Mouse (Mus musculus) midbrain, embryonic 10.5 days (tissue): ENCODE measurements at regions not wholly inside any gene's neighbourhood (a gene's known extent, or its start where the extent isn't known, plus 50 kb on each side); places are given as distances from the start of the nearest gene placed in this dataset.

Experiments used
- DNase-seq: peaks from one replicate; pipeline ENCODE4 v3.0.0-alpha.2; 2017; ENCODE audit warnings: low spot score
- H3K27ac ChIP-seq: fragments of 300-500 bp; sonication (generic); replicated peaks from 2 replicates; pipeline ENCODE4 v1.5.1; 2016; ENCODE audit warnings: mild to moderate bottlenecking
- H3K27me3 ChIP-seq: fragments of 300-500 bp; sonication (generic); 2 replicates; pipeline ENCODE4 v1.6.1; 2016; ENCODE audit warnings: low read depth, mild to moderate bottlenecking; ENCODE audit not compliant: poor library complexity, severe bottlenecking
- H3K36me3 ChIP-seq: fragments of 300-500 bp; sonication (generic); 2 replicates; pipeline ENCODE4 v1.6.1; 2016; ENCODE audit warnings: mild to moderate bottlenecking, moderate library complexity
- H3K4me1 ChIP-seq: fragments of 300-500 bp; sonication (generic); 2 replicates; pipeline ENCODE4 v1.6.1; 2016
- H3K4me3 ChIP-seq: fragments of 300-500 bp; sonication (generic); 2 replicates; pipeline ENCODE4 v1.5.1; 2016; ENCODE audit warnings: mild to moderate bottlenecking, moderate library complexity
- H3K9me3 ChIP-seq: fragments of 300-500 bp; sonication (generic); replicated peaks from 2 replicates; pipeline ENCODE4 v1.6.1; 2016; ENCODE audit warnings: mild to moderate bottlenecking
- WGBS: fragments of 180-500 bp; shearing (Covaris S2); methylation state at CpG from one replicate; pipeline ENCODE4 v1.1.7; 2016; 5-methylcytosine and 5-hydroxymethylcytosine counted together

DNA sequence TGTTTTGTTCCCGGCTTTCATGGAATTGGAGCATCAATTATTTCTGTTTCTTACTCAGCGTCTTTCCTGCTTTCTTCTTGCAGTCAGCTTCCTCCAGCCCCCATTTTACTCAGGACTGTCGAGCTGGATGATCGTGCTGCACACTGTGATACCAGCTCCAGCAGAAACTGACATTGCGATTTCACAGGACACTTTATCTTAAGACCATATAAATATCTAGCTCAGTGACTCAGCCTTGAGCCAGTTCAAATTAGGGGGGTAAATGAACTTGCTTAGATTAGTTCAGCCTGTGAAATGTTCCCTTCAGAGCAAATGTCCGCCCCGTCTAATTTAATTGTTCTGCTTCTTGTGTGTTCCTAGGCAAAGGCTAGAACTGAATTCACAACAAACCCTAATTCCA, 190.3 kb upstream of the Tars start:
- Histone ChIP-seq H3K27me3 (no peaks in the 10 kb centered on the region), H3K27ac (no peak overlapping the region), H3K9me3 (no peaks in the 10 kb centered on the region), H3K36me3 (no peaks in the 10 kb centered on the region), H3K4me3 (no peak overlapping the region), H3K4me1 (no peaks in the 10 kb centered on the region)
- DNase-seq: no peak
- WGBS: 83% methylated on average over 7 of the region's 7 CpGs

DNA sequence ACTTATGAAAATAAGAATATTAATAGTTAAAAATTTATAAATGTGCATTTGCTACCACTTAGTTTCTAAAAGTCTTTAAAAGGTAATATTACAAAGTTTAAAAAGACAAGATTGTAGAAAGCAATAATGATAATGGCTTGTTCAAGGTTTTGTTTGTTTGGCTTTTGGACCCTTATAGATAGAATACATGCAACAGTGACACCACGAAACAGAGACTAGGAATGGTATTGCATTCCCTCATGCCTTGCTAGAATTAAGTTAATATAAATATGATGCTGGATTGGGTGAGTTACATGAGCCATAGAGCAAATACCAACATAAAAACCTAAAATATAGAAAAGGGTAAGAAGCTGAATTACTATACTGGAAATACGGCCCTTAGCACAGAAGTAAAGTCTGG, 186.9 kb upstream of the Tars start:
- Histone ChIP-seq H3K27ac (no peak overlapping the region), H3K27me3 (no peaks in the 10 kb centered on the region), H3K9me3 (no peaks in the 10 kb centered on the region), H3K4me3 (no peak overlapping the region), H3K36me3 (no peaks in the 10 kb centered on the region), H3K4me1 (no peaks in the 10 kb centered on the region)
- 89% methylated on average over 2 of the region's 2 CpGs for WGBS
- no peak for DNase-seq

DNA sequence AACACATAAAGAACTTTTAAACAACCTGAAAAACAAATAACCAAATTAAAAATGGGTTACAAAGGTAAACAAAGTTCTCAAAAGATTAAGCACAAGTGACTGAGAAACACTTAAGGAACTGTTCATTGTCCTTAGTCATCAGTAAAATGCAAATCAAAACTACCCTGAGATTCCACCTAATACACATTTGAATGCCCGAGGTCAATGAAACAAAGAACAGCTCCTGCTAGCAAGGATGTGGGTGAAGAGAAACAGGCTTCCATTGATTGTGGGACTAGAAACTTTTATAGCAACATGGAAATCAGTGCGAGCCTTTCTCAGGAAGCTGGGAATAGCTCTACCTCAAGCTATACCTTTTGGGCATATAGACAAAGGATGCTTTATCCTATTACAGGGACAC, 184.7 kb upstream of the Tars start:
- no peak overlapping the region for H3K4me3 ChIP-seq
- no peaks in the 10 kb centered on the region for H3K36me3 ChIP-seq
- no peaks in the 10 kb centered on the region for H3K9me3 ChIP-seq
- no peak overlapping the region for H3K27ac ChIP-seq
- no peaks in the 10 kb centered on the region for H3K4me1 ChIP-seq
- WGBS: 55% methylated on average over 2 of the region's 2 CpGs
- no peaks in the 10 kb centered on the region for H3K27me3 ChIP-seq
- DNase-seq: no peak

DNA sequence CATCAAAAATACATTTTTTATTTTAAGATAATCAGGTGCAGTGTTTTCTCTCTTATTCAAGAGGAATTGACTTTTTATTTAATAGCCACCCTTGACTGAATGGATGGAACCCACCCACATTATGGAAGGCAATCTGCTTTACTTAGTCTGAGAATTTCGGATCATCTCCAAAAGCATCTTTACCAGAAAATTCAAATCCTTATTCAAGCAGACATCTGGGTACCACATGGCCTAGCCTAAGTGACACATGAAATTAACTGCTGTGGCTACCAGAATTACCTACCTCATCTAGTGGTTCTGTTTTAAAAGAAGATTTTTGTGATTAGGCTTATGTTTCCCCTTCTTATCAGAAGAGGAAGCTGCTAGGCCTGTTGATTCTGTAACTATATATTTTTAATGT, 178.9 kb upstream of the Tars start:
- DNase-seq: no peak
- H3K4me1 ChIP-seq: no peaks in the 10 kb centered on the region
- H3K27ac ChIP-seq: no peak overlapping the region
- 87% methylated on average over 1 of the region's 1 CpGs for WGBS
- H3K27me3 ChIP-seq: no peaks in the 10 kb centered on the region
- no peaks in the 10 kb centered on the region for H3K9me3 ChIP-seq
- no peaks in the 10 kb centered on the region for H3K36me3 ChIP-seq
- H3K4me3 ChIP-seq: no peak overlapping the region

DNA sequence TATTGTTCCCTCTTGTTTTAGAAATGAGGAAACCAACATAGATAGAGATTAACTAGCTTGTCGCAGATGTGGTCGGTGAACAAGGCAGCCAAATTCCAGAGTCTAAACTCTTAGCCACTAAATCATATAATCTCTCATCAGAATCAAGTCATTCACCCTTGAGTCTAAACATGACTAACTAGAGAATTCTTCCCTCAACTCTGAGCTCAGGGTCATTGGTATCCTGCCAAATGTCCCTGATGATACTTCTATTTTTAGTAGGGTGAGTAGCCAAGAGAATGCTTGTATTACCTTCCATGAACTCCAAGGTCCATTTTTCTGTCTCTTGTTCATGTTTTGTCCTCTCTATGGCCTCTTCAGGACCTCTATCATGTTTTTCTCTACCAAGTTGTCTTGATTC, 174.9 kb upstream of the Tars start:
- Histone ChIP-seq H3K36me3 (no peaks in the 10 kb centered on the region), H3K27ac (no peak overlapping the region), H3K4me1 (no peaks in the 10 kb centered on the region), H3K9me3 (no peaks in the 10 kb centered on the region), H3K4me3 (no peak overlapping the region), H3K27me3 (no peaks in the 10 kb centered on the region)
- WGBS: 90% methylated on average over 2 of the region's 2 CpGs
- DNase-seq: no peak

DNA sequence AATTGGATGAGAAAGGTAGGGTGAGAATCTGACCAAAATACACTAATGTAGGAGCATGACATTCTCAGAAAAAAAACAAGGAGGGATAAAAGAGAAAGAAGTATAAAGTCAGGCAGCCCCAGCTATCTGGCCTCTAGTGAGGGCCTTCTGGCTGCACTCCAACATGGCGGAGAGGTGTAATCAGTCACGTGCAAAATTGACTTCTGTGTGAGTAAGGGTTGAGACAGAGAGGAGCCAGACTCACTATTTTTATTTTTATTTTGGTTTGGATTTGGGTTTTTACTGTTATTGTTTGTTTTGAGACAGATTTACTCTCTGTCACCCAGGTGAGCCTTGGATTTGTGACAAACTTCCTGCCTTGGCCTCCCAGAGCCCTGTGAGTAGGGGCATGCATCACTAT, 174.0 kb upstream of the Tars start:
- no peak for DNase-seq
- 86% methylated on average over 2 of the region's 2 CpGs for WGBS
- Histone ChIP-seq H3K4me1 (no peaks in the 10 kb centered on the region), H3K36me3 (no peaks in the 10 kb centered on the region), H3K4me3 (no peak overlapping the region), H3K27ac (no peak overlapping the region), H3K9me3 (no peaks in the 10 kb centered on the region), H3K27me3 (no peaks in the 10 kb centered on the region)

DNA sequence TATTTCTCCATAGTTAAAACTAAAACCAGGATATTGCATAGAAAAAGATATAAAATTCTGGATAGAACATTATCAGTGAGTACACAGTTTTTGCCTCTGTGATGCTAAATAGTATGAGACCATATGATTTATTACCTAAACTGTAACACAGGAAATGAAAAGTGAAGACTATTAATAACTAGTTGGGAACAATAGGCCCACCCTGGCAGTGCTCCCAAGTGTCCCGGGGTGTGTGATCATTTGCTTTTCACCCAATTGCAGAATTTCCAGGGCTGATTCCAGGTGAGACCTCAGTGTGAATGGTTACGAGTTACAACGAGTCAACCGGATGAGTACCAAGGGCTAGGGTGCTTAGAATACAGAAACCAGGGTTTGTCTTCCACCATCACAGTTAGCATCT, 172.6 kb upstream of the Tars start:
- 88% methylated on average over 4 of the region's 4 CpGs for WGBS
- H3K4me3 ChIP-seq: no peak overlapping the region
- H3K36me3 ChIP-seq: no peaks in the 10 kb centered on the region
- no peaks in the 10 kb centered on the region for H3K4me1 ChIP-seq
- no peak for DNase-seq
- no peak overlapping the region for H3K27ac ChIP-seq
- no peaks in the 10 kb centered on the region for H3K27me3 ChIP-seq
- H3K9me3 ChIP-seq: no peaks in the 10 kb centered on the region

DNA sequence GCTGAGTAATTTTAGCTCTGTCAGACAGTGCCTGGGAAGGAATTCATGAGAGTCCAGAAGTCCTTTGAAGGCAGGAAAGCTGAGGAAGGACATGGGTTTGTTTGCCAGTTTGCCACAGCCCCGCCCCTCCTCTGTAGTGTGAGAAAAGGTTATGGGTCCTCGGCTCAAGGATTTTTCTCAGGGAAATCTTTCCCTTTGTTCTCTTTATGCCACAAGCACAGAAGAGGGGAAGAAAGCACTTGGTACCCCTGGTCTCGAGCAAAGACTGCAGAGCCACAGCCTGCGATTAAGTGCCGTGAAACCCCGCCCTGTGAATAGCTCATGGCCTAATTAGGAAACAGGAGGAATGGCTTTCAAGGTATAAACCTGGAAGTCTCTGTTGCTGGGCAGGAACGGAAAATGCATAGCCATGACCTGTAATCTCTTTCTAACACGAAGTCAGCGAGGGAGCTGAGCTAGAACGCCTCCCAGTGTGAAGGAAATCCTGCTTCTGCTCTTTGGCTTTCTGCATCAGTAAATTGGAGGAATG, 166.1 kb upstream of the Tars start:
- DNase-seq: peak; percentile 24
- peaks cover 11% of the 10 kb centered on the region for H3K4me1 ChIP-seq
- no peak overlapping the region; the same call in 1 of the 2 replicates for H3K4me3 ChIP-seq
- H3K27ac ChIP-seq: peak overlapping the region; percentile 70
- H3K27me3 ChIP-seq: no peaks in the 10 kb centered on the region
- H3K9me3 ChIP-seq: no peaks in the 10 kb centered on the region
- 21% methylated on average over 10 of the region's 10 CpGs for WGBS
- no peaks in the 10 kb centered on the region for H3K36me3 ChIP-seq

DNA sequence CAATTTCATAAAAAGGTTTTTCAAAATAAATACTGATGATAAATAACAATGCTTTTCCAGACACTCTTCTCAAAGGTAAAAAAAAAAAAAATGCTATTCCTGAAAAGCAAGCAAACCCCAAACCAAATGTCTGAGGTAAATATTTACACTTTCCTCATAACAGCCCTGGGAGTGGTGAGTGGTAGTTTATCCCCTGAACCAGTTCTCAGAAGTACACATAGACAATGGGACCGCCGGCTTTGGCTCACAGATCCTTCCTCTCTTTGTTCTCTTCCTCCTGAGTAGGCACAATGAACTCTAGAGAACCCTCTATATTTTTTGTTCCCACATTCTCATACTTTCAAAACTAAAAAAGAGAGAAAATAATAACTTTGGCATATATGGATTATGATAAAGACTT, 153.1 kb upstream of the Tars start:
- Histone ChIP-seq H3K27me3 (no peaks in the 10 kb centered on the region), H3K27ac (no peak overlapping the region), H3K9me3 (no peaks in the 10 kb centered on the region), H3K4me1 (no peaks in the 10 kb centered on the region), H3K4me3 (no peak overlapping the region), H3K36me3 (no peaks in the 10 kb centered on the region)
- DNase-seq: no peak
- 74% methylated on average over 2 of the region's 2 CpGs for WGBS

DNA sequence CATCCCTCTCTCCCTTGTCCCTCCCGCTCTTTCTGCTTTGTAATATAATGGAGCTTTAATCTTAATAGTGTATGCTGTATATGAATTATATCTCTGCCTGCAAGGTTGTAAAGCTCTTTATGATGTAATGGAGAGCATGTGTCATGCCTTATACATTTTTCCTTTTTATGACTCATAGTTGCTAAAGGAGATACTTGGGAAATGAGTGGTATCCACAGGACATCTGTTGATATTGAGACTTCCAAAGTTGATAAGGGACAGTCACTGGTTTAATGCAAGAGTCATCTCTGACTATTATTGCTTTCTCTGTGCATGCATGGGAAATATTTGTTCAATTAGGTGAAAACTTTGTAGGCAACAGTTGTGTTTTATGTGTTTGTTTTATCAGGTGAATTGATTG, 152.6 kb upstream of the Tars start:
- Histone ChIP-seq H3K4me1 (no peaks in the 10 kb centered on the region), H3K4me3 (no peak overlapping the region), H3K27ac (no peak overlapping the region), H3K9me3 (no peaks in the 10 kb centered on the region), H3K36me3 (no peaks in the 10 kb centered on the region), H3K27me3 (no peaks in the 10 kb centered on the region)
- WGBS: 84% methylated on average over 1 of the region's 1 CpGs
- no peak for DNase-seq

DNA sequence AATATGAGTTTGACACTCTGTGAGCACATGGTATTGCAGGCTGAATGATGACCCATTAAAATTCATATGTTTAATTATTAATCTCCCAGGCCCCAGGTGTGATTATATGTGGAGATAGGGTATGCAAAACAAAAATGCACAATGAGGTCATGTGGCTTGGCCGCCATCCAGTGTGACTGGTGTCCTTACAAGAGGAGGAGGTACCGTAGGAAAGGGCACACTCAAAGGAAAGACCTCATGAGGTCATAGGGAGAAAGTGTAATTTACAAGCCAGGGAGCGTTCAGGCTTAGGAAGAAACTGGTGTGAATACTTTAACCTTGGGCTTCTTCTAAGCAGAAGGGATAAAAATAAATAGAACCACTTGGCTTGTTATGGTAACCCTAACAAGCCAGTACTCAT, 140.0 kb upstream of the Tars start:
- Histone ChIP-seq H3K4me1 (peaks cover 4% of the 10 kb centered on the region; the same call in 1 of the 2 replicates), H3K36me3 (no peaks in the 10 kb centered on the region), H3K9me3 (no peaks in the 10 kb centered on the region), H3K27ac (no peak overlapping the region), H3K4me3 (no peak overlapping the region), H3K27me3 (no peaks in the 10 kb centered on the region)
- WGBS: 86% methylated on average over 3 of the region's 3 CpGs
- DNase-seq: no peak

DNA sequence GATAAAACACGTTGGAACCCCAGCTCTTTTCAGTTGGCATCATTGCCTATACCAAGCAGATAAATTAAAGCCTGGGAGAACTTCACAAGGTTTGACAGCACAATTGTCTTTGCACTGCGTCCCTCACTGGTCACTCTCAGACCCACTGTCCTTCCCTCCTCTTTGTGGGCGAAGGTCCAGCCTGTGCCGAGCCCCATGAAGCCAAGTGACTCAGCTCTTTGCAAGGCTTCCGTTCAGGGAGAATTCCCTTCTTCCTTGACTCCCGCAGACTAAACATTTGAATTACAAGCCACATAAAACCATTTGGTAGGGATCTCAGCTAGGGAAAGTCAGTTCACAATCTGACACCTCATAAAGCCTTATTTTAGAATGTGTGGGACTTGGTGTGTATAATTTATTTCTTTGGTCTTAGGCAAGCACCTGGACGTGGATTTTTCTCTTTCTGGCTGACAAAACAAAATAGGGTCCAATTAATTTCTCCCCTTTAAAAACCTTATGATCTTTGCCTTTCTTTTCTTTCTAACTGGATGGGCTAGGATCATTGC, 136.7 kb upstream of the Tars start:
- Histone ChIP-seq H3K27me3 (no peaks in the 10 kb centered on the region), H3K4me1 (peaks cover 4% of the 10 kb centered on the region; the same call in 1 of the 2 replicates), H3K36me3 (no peaks in the 10 kb centered on the region), H3K4me3 (no peak overlapping the region), H3K9me3 (no peaks in the 10 kb centered on the region), H3K27ac (no peak overlapping the region)
- 82% methylated on average over 7 of the region's 7 CpGs for WGBS
- no peak for DNase-seq

DNA sequence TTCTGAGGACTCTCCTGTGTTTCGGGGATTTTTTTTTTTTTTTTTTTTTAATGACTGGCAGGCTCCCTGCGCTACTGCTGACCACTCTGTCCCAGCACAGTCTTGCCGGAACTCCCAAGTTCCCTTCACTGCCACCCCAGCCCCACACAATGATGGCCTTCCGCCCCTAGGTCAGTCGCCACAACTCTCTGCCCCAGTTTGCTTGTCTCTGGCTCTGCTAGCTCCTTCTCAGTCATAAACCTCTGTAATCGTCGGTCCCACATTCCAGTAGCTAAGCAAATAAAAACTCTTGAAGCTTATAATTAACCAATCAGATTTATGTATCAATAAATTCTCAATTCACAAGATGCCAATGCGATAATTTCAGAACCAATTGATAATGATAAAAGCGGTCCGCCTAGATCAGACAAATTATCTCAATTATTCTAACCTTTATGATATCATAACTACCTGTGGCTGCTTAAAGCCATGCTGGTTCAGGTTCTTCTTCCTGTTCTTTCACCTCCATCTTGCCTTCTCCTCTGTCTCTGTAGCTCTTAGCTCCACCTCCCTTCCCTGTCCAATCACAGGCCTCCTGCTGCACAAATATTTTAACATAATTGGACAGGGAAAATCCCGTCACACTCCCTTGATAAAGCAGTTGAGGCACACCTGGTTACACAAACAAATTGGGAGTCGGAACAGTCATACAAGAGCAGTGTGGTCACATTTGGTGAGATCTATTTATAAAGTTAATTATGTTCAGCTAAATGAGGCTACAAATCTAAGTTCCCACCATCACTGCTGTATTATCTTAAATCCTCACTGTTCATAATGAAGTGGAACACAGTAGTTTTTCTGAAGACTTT, 135.2 kb upstream of the Tars start:
- DNase-seq: no peak
- Histone ChIP-seq H3K27ac (no peak overlapping the region), H3K4me3 (no peak overlapping the region), H3K9me3 (no peaks in the 10 kb centered on the region), H3K36me3 (no peaks in the 10 kb centered on the region), H3K4me1 (peaks cover 4% of the 10 kb centered on the region; the same call in 1 of the 2 replicates), H3K27me3 (no peaks in the 10 kb centered on the region)
- WGBS: 90% methylated on average over 12 of the region's 12 CpGs
